Mouse (Mus musculus): Measurements from ENCODE around the gene Hrnr. TPM values are rescaled to one million over a fixed set of nuclear protein-coding genes. Genes with fewer than 3 reads are reported as not detected.

Gene Hrnr
- polyA plus RNA-seq, 1 experiment from 2014 or later, result not detected

GRCm38 (mm10) chr3:93378146-93378545, 58.6 kb downstream of the Hrnr start:
- no peaks in the 10 kb centered on the region for H3K4me1 ChIP-seq (ENCODE audit: control insufficient read depth, insufficient read depth, low read length)
- no peak overlapping the region for H3K27ac ChIP-seq (replicated peaks; ENCODE audit: low read depth, low read length)
- 74% methylated on average over 4 of the region's 4 CpGs for WGBS
- no peaks in the 10 kb centered on the region for H3K36me3 ChIP-seq (ENCODE audit: control insufficient read depth, insufficient read depth, low read length)
- no peak overlapping the region for H3K9ac ChIP-seq (ENCODE audit: low read length)
- DNase-seq (ENCODE audit: low spot score), result no peak
- H3K9me3 ChIP-seq (ENCODE audit: control insufficient read depth, low read length), result no peaks in the 10 kb centered on the region
- no peak overlapping the region for H3K4me3 ChIP-seq (ENCODE audit: low read depth, low read length)
- no peaks in the 10 kb centered on the region for H3K27me3 ChIP-seq (ENCODE audit: control insufficient read depth, insufficient read depth, low read length)
- H3K4me2 ChIP-seq (ENCODE audit: low read depth, severe bottlenecking), result no peak overlapping the region
- no peak for ATAC-seq (ENCODE audit: insufficient number of reproducible peaks, low FRiP score, low TSS enrichment, low read depth)

Other genes starting within 250 kb of the Hrnr start
- gene Crnn, start 175.0 kb upstream of the Hrnr start, polyA plus RNA-seq (2014; fragmentation: Nextera tagmentation; extraction: Ambion mirVana), result not detected in 2 replicates
- not detected in 2 replicates for gene Flg2, start 122.5 kb upstream of the Hrnr start, polyA plus RNA-seq (2014; fragmentation: Nextera tagmentation; extraction: Ambion mirVana)
- gene Flg, start 46.2 kb upstream of the Hrnr start, polyA plus RNA-seq (2014; fragmentation: Nextera tagmentation; extraction: Ambion mirVana), result not detected in 2 replicates
- not detected in 2 replicates for gene Rptn, start 74.0 kb downstream of the Hrnr start, polyA plus RNA-seq (2014; fragmentation: Nextera tagmentation; extraction: Ambion mirVana)
- 0.08 and 0.45 TPM in 2 replicates for gene Tchh, start 122.6 kb downstream of the Hrnr start, polyA plus RNA-seq (2014; fragmentation: Nextera tagmentation; extraction: Ambion mirVana)
- not detected in 2 replicates for gene Tchhl1, start 149.0 kb downstream of the Hrnr start, polyA plus RNA-seq (2014; fragmentation: Nextera tagmentation; extraction: Ambion mirVana)
- gene S100a11, start 200.7 kb downstream of the Hrnr start, polyA plus RNA-seq (2014; fragmentation: Nextera tagmentation; extraction: Ambion mirVana), result 410 and 448 TPM in 2 replicates
- 89.9 and 96.3 TPM in 2 replicates for gene S100a10, start 235.3 kb downstream of the Hrnr start, polyA plus RNA-seq (2014; fragmentation: Nextera tagmentation; extraction: Ambion mirVana)

Data from limb, embryonic 11.5 days (tissue).